Mouse (Mus musculus): ENCODE measurements around the gene Nop2.

Nop2 gene

GRCm38 (mm10) chr6:125172474-125172873, 40.8 kb downstream of the Nop2 start:
- DNase-seq (ENCODE audit: low spot score in 2 of 2) = no peak

- DNase-seq (ENCODE audit: low spot score in 2 of 2) = no peak
Observed at GRCm38 (mm10) chr6:125173256-125173655, 41.5 kb downstream of the Nop2 start.

GRCm38 (mm10) chr6:125175469-125175868, 43.8 kb downstream of the Nop2 start:
- DNase-seq (ENCODE audit: low spot score in 2 of 2) = no peak

- no peak for DNase-seq (ENCODE audit: low spot score in 2 of 2)
Observed at GRCm38 (mm10) chr6:125179601-125180000, 47.9 kb downstream of the Nop2 start.

- DNase-seq (ENCODE audit: low spot score in 2 of 2) = no peak
Observed at GRCm38 (mm10) chr6:125182133-125182532, 50.4 kb downstream of the Nop2 start.

- no peak for DNase-seq (ENCODE audit: low spot score in 2 of 2)
Observed at GRCm38 (mm10) chr6:125186203-125186602, 54.5 kb downstream of the Nop2 start.

- no peak for DNase-seq (ENCODE audit: low spot score in 2 of 2)
Observed at GRCm38 (mm10) chr6:125190816-125191215, 59.1 kb downstream of the Nop2 start.

- peak; percentile 96 to 98 for DNase-seq (ENCODE audit: low spot score in 2 of 2)
Observed at GRCm38 (mm10) chr6:125191332-125192015, 59.8 kb downstream of the Nop2 start, which contains the start of the genes Ncapd2 and Mrpl51. TSS of gene Ncapd2 (minus strand) at chr6:125191701. TSS of gene Mrpl51 (plus strand) at chr6:125191801.

GRCm38 (mm10) chr6:125192016-125192714, 60.5 kb downstream of the Nop2 start:
- DNase-seq (ENCODE audit: low spot score in 2 of 2) = peak; percentile 86 to 91

GRCm38 (mm10) chr6:125192841-125193240, 61.1 kb downstream of the Nop2 start:
- DNase-seq (ENCODE audit: low spot score in 2 of 2) = no peak

- no peak for DNase-seq (ENCODE audit: low spot score in 2 of 2)
Observed at GRCm38 (mm10) chr6:125193390-125193789, 61.7 kb downstream of the Nop2 start.

Data from urinary bladder, postnatal 4 days (tissue).